Mouse (Mus musculus) CD4-positive, CD25-positive, alpha-beta regulatory T cell, adult 9 weeks (primary cell): ENCODE measurements around the gene Gm3149. TPM values are rescaled to one million over a fixed set of nuclear protein-coding genes. Genes with fewer than 3 reads are reported as not detected.

Source experiments
- polyA plus RNA-seq: library from polyadenylated mRNA; unstranded; fragments of 100-300 nt; shearing (Covaris generic); gene quantifications from one replicate; pipeline ENCODE4 v1.2.1, GENCODE M21; 2017

Gene Gm3149
- polyA plus RNA-seq = not detected

DNA sequence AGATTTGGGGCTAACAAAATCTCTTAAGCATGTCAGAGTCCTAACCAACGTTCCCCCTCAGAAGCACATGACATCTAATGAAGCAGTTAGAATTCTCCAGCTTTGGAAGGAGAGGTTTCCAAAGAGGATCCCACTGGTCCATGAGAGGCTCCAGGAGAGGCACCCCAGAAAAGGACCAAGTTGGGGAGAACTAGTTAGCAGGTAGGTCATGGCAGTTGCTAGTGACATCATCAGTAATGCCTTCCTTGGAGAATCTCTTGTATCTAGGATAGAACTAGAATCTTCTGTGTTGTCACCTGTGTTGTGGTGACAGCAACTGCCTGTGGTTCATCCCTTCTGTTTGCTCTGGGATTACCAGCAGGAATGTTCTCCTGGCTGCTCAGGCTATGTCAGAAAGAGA is at the start of gene Gm3149:
Gene Gm3149, plus strand, starts transcription at position 301 of the 400 bp plus-strand sequence.

DNA sequence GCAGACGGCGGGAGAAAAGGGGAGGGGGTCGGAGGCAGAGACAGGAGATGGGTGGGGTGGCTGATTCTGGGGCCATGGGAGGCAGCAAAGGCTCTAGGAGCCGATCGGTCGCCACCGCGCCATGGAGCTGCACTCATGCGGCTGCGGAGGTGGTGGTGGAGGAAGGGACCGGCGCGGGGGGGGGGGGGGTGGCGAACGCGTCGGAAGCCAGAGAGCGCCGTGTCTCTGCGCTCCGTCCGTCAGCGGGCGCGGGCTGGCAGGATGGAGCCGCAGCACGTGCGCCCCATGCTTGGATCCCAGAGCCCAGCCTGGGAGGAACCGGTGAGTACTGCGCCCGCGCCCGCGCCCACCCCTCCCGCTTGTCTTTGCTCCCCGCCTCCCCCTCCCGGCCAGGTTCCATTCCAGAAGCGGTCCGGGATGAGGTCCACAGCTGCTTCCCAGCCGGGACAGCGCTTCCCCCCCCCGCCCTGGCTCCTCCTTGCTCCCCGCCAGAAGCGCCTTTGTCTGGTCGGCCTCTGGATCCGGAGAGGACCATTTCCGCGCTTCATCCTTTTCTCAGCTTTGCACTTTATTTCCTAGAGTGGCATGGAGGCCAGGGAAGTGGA is 17.5 kb downstream of the Gm3149 start, which contains the start of gene 2610042L04Rik:
Gene 2610042L04Rik, plus strand, starts transcription at position 288 of the 605 bp plus-strand sequence.

Other genes starting within 250 kb of the Gm3149 start
- gene Gm3115, start 233.2 kb upstream of the Gm3149 start, polyA plus RNA-seq = 0.38 TPM
- gene Gm8108, start 206.8 kb upstream of the Gm3149 start, polyA plus RNA-seq = 0.79 TPM
- not detected for gene Gm3127, start 152.3 kb upstream of the Gm3149 start, polyA plus RNA-seq
- gene Gm2974, start 134.7 kb upstream of the Gm3149 start, polyA plus RNA-seq = 2.3 TPM
- gene Gm3138, start 67.7 kb upstream of the Gm3149 start, polyA plus RNA-seq = not detected
- 7.4 TPM for gene 2610042L04Rik, start 17.5 kb downstream of the Gm3149 start, polyA plus RNA-seq
- gene Gm3159, start 80.2 kb downstream of the Gm3149 start, polyA plus RNA-seq = not detected
- 2.6 TPM for gene Gm3164, start 98.2 kb downstream of the Gm3149 start, polyA plus RNA-seq
- 3.0 TPM for gene Gm3173, start 113.7 kb downstream of the Gm3149 start, polyA plus RNA-seq
- gene Gm3182, start 164.5 kb downstream of the Gm3149 start, polyA plus RNA-seq = not detected
- not detected for gene Gm3047, start 238.1 kb downstream of the Gm3149 start, polyA plus RNA-seq